Mouse (Mus musculus): ENCODE measurements at regions not wholly inside any gene's neighbourhood (a gene's known extent, or its start where the extent isn't known, plus 50 kb on each side); places are given as distances from the start of the nearest gene placed in this dataset.

DNA sequence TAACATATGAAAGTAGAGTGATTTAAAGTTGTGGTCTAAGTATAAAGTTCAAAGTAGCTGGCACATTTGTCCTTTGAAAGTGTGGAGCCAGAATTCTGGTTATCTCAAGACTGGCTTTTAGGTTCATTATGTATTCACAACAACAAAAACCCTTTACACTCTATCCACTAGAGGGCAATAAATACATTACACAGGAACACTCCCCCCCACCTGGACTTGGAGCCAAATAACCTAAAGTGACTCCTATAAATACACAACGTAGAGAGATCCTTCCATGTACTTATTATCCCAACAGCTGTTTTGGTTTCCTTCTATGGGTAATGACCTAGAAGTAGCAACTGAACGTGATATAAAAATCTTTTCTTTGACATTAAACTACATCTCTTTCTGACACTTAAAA, 1235.8 kb downstream of the Pcdh19 start:
- peak; percentile 10; the same call in 1 of the 2 replicates for TF ChIP-seq CTCF (IDR thresholded peaks at IDR 0.05)
- intact Hi-C loops (cut with DNase I): no loop called here

More for the DNA sequence above, 1235.8 kb downstream of the Pcdh19 start:
- Histone ChIP-seq H3K27ac (no peak overlapping the region), H3K4me3 (no peak overlapping the region)
- DNase-seq: no peak

Data from gastrocnemius, adult 2 months (tissue).